Mouse (Mus musculus) NIH3T3 (cell line): ENCODE data around the gene Gata2.
"Not testable (repeated sequence)": the region's sequence is repeated elsewhere in the genome, so short reads cannot be mapped to it uniquely, and the experiment has no call there.

ENCODE experiments used
- DNase-seq: peaks from one replicate; pipeline ENCODE4 v3.0.0-alpha.2; 2012; ENCODE audit warnings: low read depth

Gata2 gene

GRCm38 (mm10) chr6:88193433-88194052 lies at the start of gene Gata2:
Gene Gata2, plus strand, starts transcription at chr6:88193891.
- peak; percentile 56 for DNase-seq

GRCm38 (mm10) chr6:88145793-88146192 lies 47.9 kb upstream of the Gata2 start:
- no peak for DNase-seq

GRCm38 (mm10) chr6:88146576-88146975 lies 47.1 kb upstream of the Gata2 start:
- no peak for DNase-seq

GRCm38 (mm10) chr6:88147411-88148003 lies 46.2 kb upstream of the Gata2 start:
- peak; percentile 27 for DNase-seq

GRCm38 (mm10) chr6:88151335-88151734 lies 42.4 kb upstream of the Gata2 start:
- DNase-seq: peak; percentile 22

- DNase-seq: no peak
These were observed 41.5 kb upstream of the Gata2 start for GRCm38 (mm10) chr6:88152127-88152705.

GRCm38 (mm10) chr6:88152979-88153378 lies 40.7 kb upstream of the Gata2 start:
- DNase-seq: no peak

- not testable (repeated sequence) for DNase-seq
These were observed 38.1 kb upstream of the Gata2 start for GRCm38 (mm10) chr6:88155614-88156013.

GRCm38 (mm10) chr6:88158790-88159189 lies 34.9 kb upstream of the Gata2 start:
- no peak for DNase-seq

GRCm38 (mm10) chr6:88166054-88166453 lies 27.6 kb upstream of the Gata2 start:
- no peak for DNase-seq

- no peak for DNase-seq
These were observed 19.5 kb upstream of the Gata2 start for GRCm38 (mm10) chr6:88174191-88174590.

GRCm38 (mm10) chr6:88174676-88175075 lies 19.0 kb upstream of the Gata2 start:
- DNase-seq: peak; percentile 27

- no peak for DNase-seq
These were observed 9.0 kb upstream of the Gata2 start for GRCm38 (mm10) chr6:88184671-88185070.

- DNase-seq: peak; percentile 33
These were observed 5.5 kb upstream of the Gata2 start for GRCm38 (mm10) chr6:88188148-88188547.

GRCm38 (mm10) chr6:88189312-88190042 lies 4.2 kb upstream of the Gata2 start:
- DNase-seq: peak; percentile 66

GRCm38 (mm10) chr6:88190043-88190309 lies 3.7 kb upstream of the Gata2 start:
- no peak for DNase-seq

- DNase-seq: no peak
These were observed 3.2 kb upstream of the Gata2 start for GRCm38 (mm10) chr6:88190310-88191023.

- no peak for DNase-seq
These were observed 2.7 kb upstream of the Gata2 start for GRCm38 (mm10) chr6:88191024-88191365.

- no peak for DNase-seq
These were observed 2.1 kb upstream of the Gata2 start for GRCm38 (mm10) chr6:88191411-88192070.

GRCm38 (mm10) chr6:88192756-88193155 lies 935 bp upstream of the Gata2 start:
- no peak for DNase-seq

GRCm38 (mm10) chr6:88194053-88194977 lies 624 bp downstream of the Gata2 start:
- DNase-seq: no peak
